Mouse (Mus musculus) limb, embryonic 11.5 days (tissue): ENCODE data around the gene Ctnna3. TPM values are rescaled to one million over a fixed set of nuclear protein-coding genes. Genes with fewer than 3 reads are reported as not detected.
A peak's percentile ranks its signal among the peaks of the same experiment; 100 is the strongest.

ENCODE experiments used
- ATAC-seq: fragments of 200-750 bp; cut with Nextera tagmentation; 2 replicates; pipeline ENCODE4 v1.8.0; 2017; ENCODE audit warnings: low read depth; ENCODE audit not compliant: insufficient number of reproducible peaks, low FRiP score, low TSS enrichment
- DNase-seq: peaks from one replicate; pipeline ENCODE4 v3.0.0-alpha.2; 2015; ENCODE audit warnings: low spot score
- H3K27ac ChIP-seq: fragments of 300-500 bp; sonication (generic); replicated peaks from 2 replicates; pipeline ENCODE4 v1.5.1; 2014; ENCODE audit warnings: low read depth, mild to moderate bottlenecking, low read length
- H3K27me3 ChIP-seq: fragments of 300-500 bp; sonication (generic); 2 replicates; pipeline ENCODE4 v1.6.1; 2014; ENCODE audit warnings: mild to moderate bottlenecking, low read length, mixed read lengths; ENCODE audit not compliant: control insufficient read depth, insufficient read depth
- H3K36me3 ChIP-seq: fragments of 300-500 bp; sonication (generic); 2 replicates; pipeline ENCODE4 v1.6.1; 2014; ENCODE audit warnings: mild to moderate bottlenecking, low read length, moderate library complexity, mixed read lengths; ENCODE audit not compliant: control insufficient read depth, insufficient read depth
- H3K4me1 ChIP-seq: fragments of 300-500 bp; sonication (generic); 2 replicates; pipeline ENCODE4 v1.6.1; 2014; ENCODE audit warnings: low read length, mixed read lengths; ENCODE audit not compliant: control insufficient read depth, insufficient read depth
- H3K4me2 ChIP-seq: fragments of 300-500 bp; sonication (generic); 2 replicates; pipeline ENCODE4 v1.6.1; 2014; ENCODE audit warnings: low read depth, mild to moderate bottlenecking, moderate library complexity; ENCODE audit not compliant: severe bottlenecking
- H3K4me3 ChIP-seq: fragments of 300-500 bp; sonication (generic); 2 replicates; pipeline ENCODE4 v1.5.1; 2014; ENCODE audit warnings: low read depth, low read length
- H3K9ac ChIP-seq: fragments of 300-500 bp; sonication (generic); 2 replicates; pipeline ENCODE4 v1.6.1; 2014; ENCODE audit warnings: mild to moderate bottlenecking, low read length
- H3K9me3 ChIP-seq: fragments of 300-500 bp; sonication (generic); 2 replicates; pipeline ENCODE4 v1.6.1; 2016; ENCODE audit warnings: low read length; ENCODE audit not compliant: control insufficient read depth
- WGBS: fragments of 180-500 bp; shearing (Covaris S2); extraction: QIAGEN DNeasy Blood & Tissue Kit; methylation state at CpG from one replicate; pipeline ENCODE4 v1.1.7; 2014; 5-methylcytosine and 5-hydroxymethylcytosine counted together
- polyA plus RNA-seq: library from polyadenylated mRNA; unstranded; fragments of >200 nt; fragmentation: Nextera tagmentation; extraction: Ambion mirVana; gene quantifications from 2 replicates; pipeline ENCODE4 v1.2.1, GENCODE M21; 2014

Ctnna3 gene
- polyA plus RNA-seq, 1 experiment from 2014 or later = 0.04 TPM

DNA sequence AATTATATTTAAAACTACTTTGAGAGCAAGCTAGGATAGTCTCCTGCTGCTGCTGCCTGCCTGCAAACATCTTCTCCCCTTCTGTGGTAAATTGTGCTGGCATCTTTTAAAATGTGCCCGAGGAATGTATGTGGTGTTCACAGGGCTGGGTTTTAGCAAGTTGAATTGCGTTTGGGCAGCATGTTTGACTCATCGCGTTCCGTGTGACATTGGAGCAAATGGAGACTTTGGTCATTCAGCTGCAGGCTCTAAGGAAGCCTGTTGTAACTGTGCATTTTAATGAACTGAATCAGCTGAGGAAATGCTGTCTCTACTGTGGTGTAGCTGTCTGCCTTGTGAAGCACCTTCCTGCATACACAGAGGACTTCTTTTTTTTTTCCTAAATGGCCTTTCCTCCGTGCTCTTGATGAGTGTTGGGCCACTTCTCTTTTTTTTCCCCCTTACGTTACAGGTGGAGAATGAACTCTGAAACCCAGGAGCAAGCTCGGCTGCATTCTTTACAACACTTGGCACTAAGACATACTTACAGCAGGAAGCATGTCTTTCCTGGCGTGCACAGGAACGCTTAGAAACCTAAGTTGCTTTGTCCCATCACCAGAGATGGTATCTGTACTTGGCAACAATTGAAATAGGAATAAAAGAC is 646.6 kb downstream of the Ctnna3 start:
- DNase-seq (no peak), ATAC-seq (no peak)
- H3K9me3 ChIP-seq = no peaks in the 10 kb centered on the region
- H3K4me1 ChIP-seq = no peaks in the 10 kb centered on the region
- H3K4me3 ChIP-seq = no peak overlapping the region
- H3K36me3 ChIP-seq = no peaks in the 10 kb centered on the region
- no peak overlapping the region for H3K4me2 ChIP-seq
- H3K9ac ChIP-seq = no peak overlapping the region
- H3K27ac ChIP-seq = no peak overlapping the region
- H3K27me3 ChIP-seq = no peaks in the 10 kb centered on the region
- WGBS = 56% methylated on average over 10 of the region's 10 CpGs

GRCm38 (mm10) chr10:64082345-64082744 is 652.4 kb downstream of the Ctnna3 start:
- ATAC-seq (no peak), DNase-seq (no peak)
- Histone ChIP-seq H3K9ac (no peak overlapping the region), H3K36me3 (no peaks in the 10 kb centered on the region), H3K4me3 (no peak overlapping the region), H3K4me2 (no peak overlapping the region), H3K4me1 (no peaks in the 10 kb centered on the region; the same call in 1 of the 2 replicates), H3K27me3 (no peaks in the 10 kb centered on the region), H3K27ac (no peak overlapping the region), H3K9me3 (no peaks in the 10 kb centered on the region)
- 80% methylated on average over 3 of the region's 3 CpGs for WGBS

GRCm38 (mm10) chr10:64083813-64084212 is 653.9 kb downstream of the Ctnna3 start:
- Histone ChIP-seq H3K27me3 (peaks cover 11% of the 10 kb centered on the region), H3K9me3 (no peaks in the 10 kb centered on the region), H3K4me3 (no peak overlapping the region), H3K9ac (no peak overlapping the region), H3K4me2 (no peak overlapping the region), H3K4me1 (no peaks in the 10 kb centered on the region; the same call in 1 of the 2 replicates), H3K36me3 (no peaks in the 10 kb centered on the region), H3K27ac (no peak overlapping the region)
- no peak for ATAC-seq
- DNase-seq = no peak
- 68% methylated on average over 11 of the region's 11 CpGs for WGBS

- Histone ChIP-seq H3K36me3 (no peaks in the 10 kb centered on the region), H3K4me1 (no peaks in the 10 kb centered on the region; the same call in 1 of the 2 replicates), H3K4me3 (no peak overlapping the region), H3K9ac (no peak overlapping the region), H3K27ac (no peak overlapping the region), H3K9me3 (no peaks in the 10 kb centered on the region), H3K27me3 (peaks cover 15% of the 10 kb centered on the region), H3K4me2 (no peak overlapping the region)
- no peak for DNase-seq
- no peak for ATAC-seq
- WGBS = 44% methylated on average over 4 of the region's 4 CpGs
Measured at GRCm38 (mm10) chr10:64084465-64084864, 654.6 kb downstream of the Ctnna3 start.

DNA sequence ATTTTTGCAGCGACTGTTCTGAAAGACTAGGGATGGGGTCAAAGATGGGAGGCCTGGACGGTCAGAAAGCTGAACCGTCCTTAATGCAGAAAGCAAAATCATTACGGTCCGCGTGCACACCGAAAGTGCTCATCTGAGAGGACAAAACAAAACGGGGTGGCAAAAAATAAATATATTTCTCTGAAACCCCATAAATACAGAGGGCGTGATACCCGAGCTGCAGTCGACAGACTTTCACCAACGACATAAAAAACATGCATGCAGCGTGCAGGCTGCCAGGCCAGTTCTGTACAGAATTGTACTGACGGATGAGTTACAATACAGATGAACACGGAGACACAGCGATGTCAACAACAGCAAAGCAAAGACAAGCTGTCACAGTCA is 656.3 kb downstream of the Ctnna3 start:
- Histone ChIP-seq H3K27ac (no peak overlapping the region), H3K9ac (no peak overlapping the region), H3K36me3 (no peaks in the 10 kb centered on the region), H3K9me3 (no peaks in the 10 kb centered on the region), H3K4me3 (no peak overlapping the region), H3K4me1 (no peaks in the 10 kb centered on the region; the same call in 1 of the 2 replicates), H3K4me2 (no peak overlapping the region), H3K27me3 (peaks cover 18% of the 10 kb centered on the region)
- 68% methylated on average over 16 of the region's 16 CpGs for WGBS
- no peak for ATAC-seq
- no peak for DNase-seq

GRCm38 (mm10) chr10:64086567-64087391 is 656.9 kb downstream of the Ctnna3 start:
- ATAC-seq (peak; percentile 42; the same call in 1 of the 2 replicates), DNase-seq (peak; percentile 36)
- Histone ChIP-seq H3K4me1 (no peaks in the 10 kb centered on the region; the same call in 1 of the 2 replicates), H3K4me3 (no peak overlapping the region), H3K9ac (no peak overlapping the region), H3K27me3 (peaks cover 18% of the 10 kb centered on the region), H3K4me2 (peak overlapping the region; percentile 55; the same call in 1 of the 2 replicates), H3K27ac (no peak overlapping the region), H3K36me3 (no peaks in the 10 kb centered on the region), H3K9me3 (no peaks in the 10 kb centered on the region)
- 4% methylated on average over 12 of the region's 12 CpGs for whole genome bisulfite sequencing

GRCm38 (mm10) chr10:64087521-64087920 is 657.6 kb downstream of the Ctnna3 start:
- Histone ChIP-seq H3K36me3 (no peaks in the 10 kb centered on the region), H3K4me1 (no peaks in the 10 kb centered on the region; the same call in 1 of the 2 replicates), H3K27me3 (peaks cover 18% of the 10 kb centered on the region), H3K4me3 (peak overlapping the region; percentile 25; the same call in 1 of the 2 replicates), H3K27ac (no peak overlapping the region), H3K4me2 (peak overlapping the region; percentile 55), H3K9ac (no peak overlapping the region), H3K9me3 (no peaks in the 10 kb centered on the region)
- ATAC-seq = no peak
- WGBS = under 1% methylated on average over 12 of the region's 12 CpGs
- peak; percentile 22 for DNase-seq

- Histone ChIP-seq H3K36me3 (no peaks in the 10 kb centered on the region), H3K9ac (no peak overlapping the region), H3K4me1 (no peaks in the 10 kb centered on the region; the same call in 1 of the 2 replicates), H3K27ac (no peak overlapping the region), H3K9me3 (no peaks in the 10 kb centered on the region), H3K4me3 (peak overlapping the region; percentile 25; the same call in 1 of the 2 replicates), H3K27me3 (peaks cover 18% of the 10 kb centered on the region), H3K4me2 (peak overlapping the region; percentile 55)
- 4% methylated on average over 26 of the region's 26 CpGs for WGBS
- DNase-seq = peak; percentile 45
- ATAC-seq = no peak
Measured at GRCm38 (mm10) chr10:64087936-64088773, 658.3 kb downstream of the Ctnna3 start.
